Mouse (Mus musculus) forebrain, embryonic 15.5 days (tissue): Measurements from ENCODE around the gene Zfp185. TPM values are rescaled to one million over a fixed set of nuclear protein-coding genes. Genes with fewer than 3 reads are reported as not detected.
A peak's percentile ranks its signal among the peaks of the same experiment; 100 is the strongest.
"Not testable (repeated sequence)": the region's sequence is repeated elsewhere in the genome, so short reads cannot be mapped to it uniquely, and the experiment has no call there.

Experiments
- ATAC-seq: fragments of 200-750 bp; cut with Nextera tagmentation; replicated peaks from 2 replicates; pipeline ENCODE4 v1.8.0; 2017; ENCODE audit warnings: mild to moderate bottlenecking, moderate TSS enrichment, moderate library complexity
- H3K27ac ChIP-seq: fragments of 300-500 bp; sonication (generic); replicated peaks from 2 replicates; pipeline ENCODE4 v1.5.1; 2015; ENCODE audit warnings: mild to moderate bottlenecking, inconsistent platforms
- H3K27me3 ChIP-seq: fragments of 300-500 bp; sonication (generic); 2 replicates; pipeline ENCODE4 v1.6.1; 2015; ENCODE audit warnings: inconsistent platforms
- H3K36me3 ChIP-seq: fragments of 300-500 bp; sonication (generic); 2 replicates; pipeline ENCODE4 v1.6.1; 2015; ENCODE audit warnings: mild to moderate bottlenecking, inconsistent platforms
- H3K4me1 ChIP-seq: fragments of 300-500 bp; sonication (generic); 2 replicates; pipeline ENCODE4 v1.6.1; 2015; ENCODE audit warnings: inconsistent platforms
- H3K4me2 ChIP-seq: fragments of 300-500 bp; sonication (generic); replicated peaks from 2 replicates; pipeline ENCODE4 v1.6.1; 2015; ENCODE audit warnings: mild to moderate bottlenecking, inconsistent platforms
- H3K4me3 ChIP-seq: fragments of 300-500 bp; sonication (generic); 2 replicates; pipeline ENCODE4 v1.5.1; 2015; ENCODE audit warnings: mild to moderate bottlenecking, inconsistent platforms
- H3K9ac ChIP-seq: fragments of 300-500 bp; sonication (generic); replicated peaks from 2 replicates; pipeline ENCODE4 v1.6.1; 2015; ENCODE audit warnings: mild to moderate bottlenecking, inconsistent platforms
- H3K9me3 ChIP-seq: fragments of 300-500 bp; sonication (generic); 2 replicates; pipeline ENCODE4 v1.6.1; 2016; ENCODE audit warnings: inconsistent platforms
- WGBS: fragments of 180-500 bp; shearing (Covaris S2); methylation state at CpG from one replicate; pipeline ENCODE4 v1.1.7; 2015; ENCODE audit warnings: mixed read lengths; 5-methylcytosine and 5-hydroxymethylcytosine counted together
- microRNA counts: library from miRNA; unstranded; fragments of <30 nt; microRNA quantifications from one replicate; lab custom pipeline; 2016
- microRNA-seq: library from miRNA; unstranded; fragments of <30 nt; microRNA quantifications from one replicate; pipeline ENCODE4, GENCODE M21; 2016
- polyA plus RNA-seq: library from polyadenylated mRNA; unstranded; fragments of >200 nt; fragmentation: Nextera tagmentation; extraction: Ambion mirVana; gene quantifications from 2 replicates; pipeline ENCODE4 v1.2.1, GENCODE M21; 2015

Zfp185 gene
- polyA plus RNA-seq, 1 experiment from 2014 or later: 1.2 TPM

DNA sequence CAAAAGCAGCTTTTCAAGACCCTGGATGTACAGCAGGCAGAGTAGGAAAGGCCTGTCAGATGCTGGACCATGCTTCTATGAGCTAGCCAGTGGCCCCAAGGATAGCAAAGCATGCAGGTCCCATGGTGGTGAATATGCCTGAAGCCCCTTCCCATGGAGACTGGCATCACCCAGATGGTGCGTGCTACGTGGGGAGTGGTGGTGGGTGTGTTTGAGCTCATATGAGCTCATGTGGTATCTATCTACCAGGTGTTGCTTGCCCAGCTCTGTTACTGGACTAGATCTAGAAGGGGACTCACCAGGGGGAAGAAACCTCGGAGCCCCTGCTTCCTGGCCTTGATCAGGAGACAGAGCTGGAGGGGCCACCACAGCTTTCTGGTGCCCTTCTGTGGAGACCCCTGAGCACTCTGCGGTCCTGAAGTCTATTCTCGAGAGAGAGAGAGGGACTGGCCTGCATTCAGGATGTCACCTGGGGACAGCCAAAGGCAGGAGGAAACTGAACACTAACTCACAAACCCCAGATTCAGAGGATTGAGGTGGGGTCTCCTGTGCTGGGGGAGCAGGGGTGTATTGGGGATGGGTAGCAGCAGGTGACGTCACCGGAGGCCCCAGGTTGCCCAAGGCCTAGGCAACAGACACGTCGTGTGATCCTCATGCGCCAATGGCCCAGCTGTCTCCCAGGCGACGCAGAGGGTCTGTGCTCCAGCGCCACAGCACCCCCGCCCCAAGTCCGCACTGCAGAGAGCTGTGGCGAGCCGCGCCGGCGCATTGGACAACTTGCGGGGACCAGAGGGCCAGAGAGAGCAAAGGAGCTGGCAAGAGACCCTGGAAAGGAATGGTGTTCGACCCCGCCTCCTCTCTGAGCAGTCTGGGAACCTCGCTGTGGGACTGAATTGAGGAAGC lies 76.6 kb downstream of the Zfp185 start:
- Histone ChIP-seq H3K36me3 (no peaks in the 10 kb centered on the region), H3K9me3 (no peaks in the 10 kb centered on the region), H3K27me3 (no peaks in the 10 kb centered on the region)

GRCm38 (mm10) chrX:73064415-73064793 lies 77.3 kb downstream of the Zfp185 start, which contains the start of gene Pnma3:
Pnma3 (plus strand) TSS chrX:73064787.
- no peaks in the 10 kb centered on the region for H3K9me3 ChIP-seq
- peak within 1 kb of the TSS; percentile 49 for H3K9ac ChIP-seq
- ATAC-seq: peak; percentile 82
- H3K4me1 ChIP-seq: no peaks in the 10 kb centered on the region; the same call in 1 of the 2 replicates
- H3K27me3 ChIP-seq: no peaks in the 10 kb centered on the region
- no peaks in the 10 kb centered on the region for H3K36me3 ChIP-seq
- peak within 1 kb of the TSS; percentile 41 for H3K4me3 ChIP-seq
- H3K4me2 ChIP-seq: peak within 1 kb of the TSS; percentile 57
- 15% methylated on average over 7 of the region's 7 CpGs for WGBS
- no peak within 1 kb of the TSS for H3K27ac ChIP-seq

More for the DNA sequence above, 76.6 kb downstream of the Zfp185 start:
- peak overlapping the region; percentile 49 for H3K9ac ChIP-seq
- H3K4me3 ChIP-seq: peak overlapping the region; percentile 41
- WGBS: 30% methylated on average over 24 of the region's 24 CpGs
- H3K4me2 ChIP-seq: peak overlapping the region; percentile 57
- H3K27ac ChIP-seq: no peak overlapping the region
- ATAC-seq: peak; percentile 92
- no peaks in the 10 kb centered on the region; the same call in 1 of the 2 replicates for H3K4me1 ChIP-seq

- not testable (repeated sequence) for H3K4me3 ChIP-seq, H3K4me1 ChIP-seq, H3K27me3 ChIP-seq, H3K9me3 ChIP-seq, H3K27ac ChIP-seq, H3K36me3 ChIP-seq, H3K4me2 ChIP-seq, ATAC-seq, H3K9ac ChIP-seq
- 67% methylated on average over 1 of the region's 5 CpGs for WGBS
Observed at GRCm38 (mm10) chrX:73066765-73067312, 79.7 kb downstream of the Zfp185 start.

MicroRNAs within 50 kb of the gene (microRNA counts, 519-probe panel; counts per million panel counts)
- microRNA mmu-miR-2137 (lab: Ali Mortazavi, UCI): 1,732 counts per million, percentile 11 among the panel's probes with 10 or more counts

Small RNA genes lying within 50 kb of the gene (microRNA-seq; reads per million reads assigned to microRNA genes)
- not detected for gene Mir2137

Other genes starting within 250 kb of the Zfp185 start
- 1.2 and 1.5 TPM in 2 replicates for gene Gabrq, start 162.2 kb upstream of the Zfp185 start, polyA plus RNA-seq
- 76.5 and 76.8 TPM in 2 replicates for gene Cetn2, start 68.9 kb upstream of the Zfp185 start, polyA plus RNA-seq
- 36.9 and 38.0 TPM in 2 replicates for gene Nsdhl, start 68.8 kb upstream of the Zfp185 start, polyA plus RNA-seq
- gene Pnma5, start 49.8 kb downstream of the Zfp185 start, polyA plus RNA-seq: not detected in 2 replicates
- 2.1 and 2.4 TPM in 2 replicates for gene Pnma3, start 77.4 kb downstream of the Zfp185 start, polyA plus RNA-seq
- 0.23 and 1.1 TPM in 2 replicates for gene Xlr4a, start 95.1 kb downstream of the Zfp185 start, polyA plus RNA-seq
- 2.2 and 2.7 TPM in 2 replicates for gene Xlr3a, start 109.8 kb downstream of the Zfp185 start, polyA plus RNA-seq
- 0.59 and 0.92 TPM in 2 replicates for gene Gm14685, start 129.7 kb downstream of the Zfp185 start, polyA plus RNA-seq
- gene Xlr5b, start 161.5 kb downstream of the Zfp185 start, polyA plus RNA-seq: not detected in 2 replicates
- 0.22 and 0.70 TPM in 2 replicates for gene DXBay18, start 162.1 kb downstream of the Zfp185 start, polyA plus RNA-seq
- not detected in 2 replicates for gene Spin2d, start 189.7 kb downstream of the Zfp185 start, polyA plus RNA-seq
- 12.6 and 16.1 TPM in 2 replicates for gene Xlr3b, start 204.9 kb downstream of the Zfp185 start, polyA plus RNA-seq
- gene Xlr4b, start 227.0 kb downstream of the Zfp185 start, polyA plus RNA-seq: 0.34 and 0.50 TPM in 2 replicates
- gene F8a, start 241.0 kb downstream of the Zfp185 start, polyA plus RNA-seq: 25.6 and 28.0 TPM in 2 replicates